Mouse (Mus musculus): ENCODE measurements around the gene Tmem125. TPM values are rescaled to one million over a fixed set of nuclear protein-coding genes. Genes with fewer than 3 reads are reported as not detected.
"Not testable (repeated sequence)": the region's sequence is repeated elsewhere in the genome, so short reads cannot be mapped to it uniquely, and the experiment has no call there.

Tmem125 gene
- polyA plus RNA-seq (2017; shearing (Covaris generic)) = not detected

- ATAC-seq = no peak
These were observed at the start of gene Tmem125 for GRCm38 (mm10) chr4:118543592-118544260. Gene Tmem125 (minus strand): TSS chr4:118544044.

- no peak for ATAC-seq
These were observed 45.9 kb upstream of the Tmem125 start for GRCm38 (mm10) chr4:118589733-118590130.

- ATAC-seq = no peak
These were observed 45.3 kb upstream of the Tmem125 start for GRCm38 (mm10) chr4:118589053-118589732.

- ATAC-seq = no peak
These were observed 38.8 kb upstream of the Tmem125 start for GRCm38 (mm10) chr4:118582629-118583028.

GRCm38 (mm10) chr4:118581508-118581907 lies 37.7 kb upstream of the Tmem125 start:
- no peak for ATAC-seq

- ATAC-seq = no peak
These were observed 35.5 kb upstream of the Tmem125 start for GRCm38 (mm10) chr4:118579313-118579712.

- no peak for ATAC-seq
These were observed 32.3 kb upstream of the Tmem125 start for GRCm38 (mm10) chr4:118576097-118576496.

GRCm38 (mm10) chr4:118571441-118571840 lies 27.6 kb upstream of the Tmem125 start:
- ATAC-seq = no peak

GRCm38 (mm10) chr4:118569320-118569719 lies 25.5 kb upstream of the Tmem125 start:
- no peak for ATAC-seq

- ATAC-seq = no peak
These were observed 24.9 kb upstream of the Tmem125 start for GRCm38 (mm10) chr4:118568709-118569108.

- no peak for ATAC-seq
These were observed 22.4 kb upstream of the Tmem125 start for GRCm38 (mm10) chr4:118566161-118566676.

- no peak for ATAC-seq
These were observed 21.1 kb upstream of the Tmem125 start for GRCm38 (mm10) chr4:118564926-118565279.

- ATAC-seq = no peak
These were observed 20.4 kb upstream of the Tmem125 start for GRCm38 (mm10) chr4:118564062-118564925.

GRCm38 (mm10) chr4:118553039-118553649 lies 9.3 kb upstream of the Tmem125 start:
- ATAC-seq = no peak

GRCm38 (mm10) chr4:118548130-118548480 lies 4.3 kb upstream of the Tmem125 start:
- ATAC-seq = not testable (repeated sequence)

- ATAC-seq = not testable (repeated sequence)
These were observed 3.7 kb upstream of the Tmem125 start for GRCm38 (mm10) chr4:118547424-118548129.

GRCm38 (mm10) chr4:118544441-118545127 lies 740 bp upstream of the Tmem125 start:
- no peak for ATAC-seq

GRCm38 (mm10) chr4:118543158-118543530 lies 700 bp downstream of the Tmem125 start:
- ATAC-seq = no peak

GRCm38 (mm10) chr4:118542510-118543157 lies 1.2 kb downstream of the Tmem125 start:
- ATAC-seq = no peak

GRCm38 (mm10) chr4:118539904-118540303 lies 3.9 kb downstream of the Tmem125 start:
- ATAC-seq = no peak

GRCm38 (mm10) chr4:118537801-118538200 lies 6.0 kb downstream of the Tmem125 start:
- no peak for ATAC-seq
